Mouse (Mus musculus) ES-Bruce4 (cell line): Measurements from ENCODE around the gene Gsk3b.

Source experiments
- CTCF ChIP-seq: IDR thresholded peaks from one replicate; pipeline ENCODE4 v1.8.1; 2011; ENCODE audit warnings: low read depth, low read length
- EP300 ChIP-seq: IDR thresholded peaks from 2 replicates; pipeline ENCODE4 v1.6.1; 2011; ENCODE audit warnings: low read depth, low read length; ENCODE audit not compliant: insufficient read depth

DNA sequence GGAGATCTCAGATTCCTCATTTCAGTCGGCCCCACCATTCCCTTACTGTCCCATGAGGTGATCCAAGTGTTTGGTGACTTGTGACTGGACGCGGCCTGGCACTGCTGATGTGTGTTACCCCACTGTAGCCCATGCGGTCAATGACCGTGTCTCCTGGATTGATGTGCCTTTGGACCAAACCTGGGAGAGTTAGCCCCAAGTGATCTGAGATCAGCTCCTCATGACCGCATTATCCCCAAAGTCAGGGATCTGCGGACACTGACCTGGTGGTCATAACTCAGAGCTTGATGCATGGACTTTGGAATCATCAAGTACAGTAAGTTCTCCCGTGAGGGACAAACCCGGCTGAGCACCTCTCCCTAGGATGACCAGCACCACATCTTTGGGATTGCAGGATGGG is 167.1 kb downstream of the Gsk3b start:
- TF ChIP-seq CTCF: no peak
- no peak for TF ChIP-seq EP300
